Mouse (Mus musculus): ENCODE data around the gene Dok7. TPM values are rescaled to one million over a fixed set of nuclear protein-coding genes. Genes with fewer than 3 reads are reported as not detected.

The Dok7 gene
- polyA plus RNA-seq, 2 experiments, result 4.7 to 11.0 TPM

DNA sequence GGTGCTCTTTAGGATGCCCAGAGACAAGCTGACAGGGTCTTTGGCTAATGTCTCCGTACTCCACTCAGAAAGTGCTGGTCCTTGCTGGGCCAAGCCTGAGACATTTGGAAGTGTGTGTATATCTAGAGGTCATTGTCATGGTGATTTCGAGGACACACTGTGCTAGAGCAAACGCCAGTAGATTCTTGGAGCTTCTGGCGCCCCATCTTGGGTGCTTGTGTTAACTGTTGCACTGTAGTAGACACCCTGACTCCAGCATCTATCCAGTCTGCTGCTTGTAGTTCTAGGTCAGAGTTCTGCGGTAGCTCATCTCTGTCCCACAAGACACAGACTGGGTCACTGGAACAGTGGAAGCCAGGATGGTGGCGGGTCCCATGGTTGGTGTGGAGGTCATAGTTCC is 15.3 kb downstream of the Dok7 start:
- Histone ChIP-seq H3K4me1 (ENCODE audit: control insufficient read depth, insufficient read depth, low read length) (no peaks in the 10 kb centered on the region), H3K9me3 (ENCODE audit: control insufficient read depth, low read length) (no peaks in the 10 kb centered on the region), H3K4me3 (replicated peaks; ENCODE audit: low read length) (no peak overlapping the region), H3K36me3 (ENCODE audit: control insufficient read depth, insufficient read depth, low read length) (no peaks in the 10 kb centered on the region), H3K27me3 (ENCODE audit: control insufficient read depth, insufficient read depth, low read length) (no peaks in the 10 kb centered on the region), H3K27ac (replicated peaks; ENCODE audit: low read depth, low read length) (no peak overlapping the region), H3K4me2 (replicated peaks; ENCODE audit: low read depth, low read length, severe bottlenecking) (no peak overlapping the region), H3K9ac (ENCODE audit: low read depth, low read length, severe bottlenecking) (no peak overlapping the region)
- DNase-seq (ENCODE audit: low spot score) (no peak), ATAC-seq (ENCODE audit: low FRiP score, low read depth) (no peak)
- TF ChIP-seq POLR2A (IDR thresholded peaks at IDR 0.05; ENCODE audit: borderline replicate concordance, extremely low read depth, insufficient read depth, insufficient read length), result no peak
- 85% methylated on average over 6 of the region's 6 CpGs for WGBS

DNA sequence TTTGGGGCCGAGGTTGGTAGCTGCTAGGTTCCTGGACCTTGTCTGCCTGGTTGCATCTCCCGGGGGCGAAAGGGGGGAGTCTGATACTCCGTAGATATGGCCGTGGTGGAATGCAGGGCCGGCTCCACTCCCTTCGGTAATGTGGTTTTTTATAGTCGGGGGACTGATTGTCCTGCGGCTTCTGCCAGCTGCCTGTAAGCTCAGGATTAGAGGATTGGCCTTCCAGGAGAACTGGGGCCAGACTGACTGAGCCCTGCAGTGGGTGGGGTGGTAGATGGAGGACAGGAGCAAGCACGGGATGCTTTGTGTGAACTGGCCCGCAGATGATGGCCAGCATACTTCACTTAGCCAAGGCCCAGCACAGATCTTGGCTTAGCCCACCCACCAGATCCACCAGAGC is 16.7 kb downstream of the Dok7 start:
- no peak overlapping the region for H3K4me3 ChIP-seq (replicated peaks; ENCODE audit: low read length)
- H3K4me1 ChIP-seq (ENCODE audit: control insufficient read depth, insufficient read depth, low read length), result no peaks in the 10 kb centered on the region
- H3K36me3 ChIP-seq (ENCODE audit: control insufficient read depth, insufficient read depth, low read length), result no peaks in the 10 kb centered on the region
- no peak for TF ChIP-seq POLR2A (IDR thresholded peaks at IDR 0.05; ENCODE audit: borderline replicate concordance, extremely low read depth, insufficient read depth, insufficient read length)
- H3K27me3 ChIP-seq (ENCODE audit: control insufficient read depth, insufficient read depth, low read length), result no peaks in the 10 kb centered on the region
- H3K9me3 ChIP-seq (ENCODE audit: control insufficient read depth, low read length), result no peaks in the 10 kb centered on the region
- no peak overlapping the region for H3K27ac ChIP-seq (replicated peaks; ENCODE audit: low read depth, low read length)
- ATAC-seq (ENCODE audit: low FRiP score, low read depth), result no peak
- no peak for DNase-seq (ENCODE audit: low spot score)
- H3K4me2 ChIP-seq (replicated peaks; ENCODE audit: low read depth, low read length, severe bottlenecking), result no peak overlapping the region
- 66% methylated on average over 11 of the region's 11 CpGs for WGBS
- no peak overlapping the region for H3K9ac ChIP-seq (ENCODE audit: low read depth, low read length, severe bottlenecking)

DNA sequence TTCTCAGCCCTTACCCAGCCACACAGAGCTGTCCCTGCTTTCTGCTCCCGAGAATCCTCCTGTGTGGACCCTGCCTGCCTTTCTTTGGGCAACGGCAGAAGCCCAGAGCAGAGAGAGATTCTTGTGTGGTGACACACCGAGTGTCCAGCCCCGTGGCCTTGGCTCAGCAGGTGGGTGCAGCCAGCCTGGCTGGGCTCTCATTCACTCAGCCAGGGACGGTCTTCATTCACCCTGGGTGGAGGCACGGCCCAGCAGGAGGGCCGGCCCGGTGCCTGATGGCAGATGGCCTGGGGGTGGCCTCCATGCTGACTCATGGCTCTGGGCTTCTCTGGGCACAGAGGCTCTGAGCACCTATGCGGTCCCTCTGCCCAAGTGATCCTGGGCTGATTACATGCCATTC is 17.4 kb downstream of the Dok7 start:
- Histone ChIP-seq H3K27ac (replicated peaks; ENCODE audit: low read depth, low read length) (no peak overlapping the region), H3K27me3 (ENCODE audit: control insufficient read depth, insufficient read depth, low read length) (0 out of 2 replicates have a peak, but pooled peaks cover under 1% of the 10 kb centered on the region), H3K4me2 (replicated peaks; ENCODE audit: low read depth, low read length, severe bottlenecking) (no peak overlapping the region), H3K9me3 (ENCODE audit: control insufficient read depth, low read length) (no peaks in the 10 kb centered on the region), H3K4me1 (ENCODE audit: control insufficient read depth, insufficient read depth, low read length) (no peaks in the 10 kb centered on the region), H3K36me3 (ENCODE audit: control insufficient read depth, insufficient read depth, low read length) (no peaks in the 10 kb centered on the region), H3K4me3 (replicated peaks; ENCODE audit: low read length) (no peak overlapping the region), H3K9ac (ENCODE audit: low read depth, low read length, severe bottlenecking) (no peak overlapping the region)
- TF ChIP-seq POLR2A (IDR thresholded peaks at IDR 0.05; ENCODE audit: borderline replicate concordance, extremely low read depth, insufficient read depth, insufficient read length), result no peak
- ATAC-seq (ENCODE audit: low FRiP score, low read depth) (no peak), DNase-seq (ENCODE audit: low spot score) (no peak)
- WGBS, result 77% methylated on average over 9 of the region's 9 CpGs

DNA sequence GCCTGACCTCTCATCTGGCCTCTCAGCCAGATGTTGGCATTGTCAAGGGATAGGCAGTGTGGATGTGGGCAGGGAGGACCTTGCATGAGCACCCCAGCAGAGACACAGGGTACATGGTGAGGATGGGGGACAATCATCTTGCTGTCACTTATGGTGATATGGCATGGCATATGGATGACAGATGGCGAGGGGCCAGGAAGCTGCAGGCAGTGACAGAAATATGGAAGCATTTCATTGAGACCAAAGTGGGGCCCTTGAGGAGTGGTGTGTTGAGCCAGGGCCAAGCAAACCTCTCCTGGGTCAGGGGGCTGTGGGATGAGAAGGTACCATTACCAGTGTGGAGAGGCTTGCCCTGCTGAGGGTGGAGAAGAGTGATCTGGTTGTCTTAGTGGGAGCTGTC is 19.8 kb downstream of the Dok7 start:
- no peak for ATAC-seq (ENCODE audit: low FRiP score, low read depth)
- Histone ChIP-seq H3K27ac (replicated peaks; ENCODE audit: low read depth, low read length) (no peak overlapping the region), H3K4me1 (ENCODE audit: control insufficient read depth, insufficient read depth, low read length) (no peaks in the 10 kb centered on the region), H3K9me3 (ENCODE audit: control insufficient read depth, low read length) (no peaks in the 10 kb centered on the region), H3K4me2 (replicated peaks; ENCODE audit: low read depth, low read length, severe bottlenecking) (no peak overlapping the region), H3K4me3 (replicated peaks; ENCODE audit: low read length) (no peak overlapping the region), H3K27me3 (ENCODE audit: control insufficient read depth, insufficient read depth, low read length) (0 out of 2 replicates have a peak, but pooled peaks cover 8% of the 10 kb centered on the region), H3K9ac (ENCODE audit: low read depth, low read length, severe bottlenecking) (no peak overlapping the region), H3K36me3 (ENCODE audit: control insufficient read depth, insufficient read depth, low read length) (no peaks in the 10 kb centered on the region)
- 80% methylated on average over 1 of the region's 1 CpGs for WGBS
- DNase-seq (ENCODE audit: low spot score), result no peak
- no peak for TF ChIP-seq POLR2A (IDR thresholded peaks at IDR 0.05; ENCODE audit: borderline replicate concordance, extremely low read depth, insufficient read depth, insufficient read length)

DNA sequence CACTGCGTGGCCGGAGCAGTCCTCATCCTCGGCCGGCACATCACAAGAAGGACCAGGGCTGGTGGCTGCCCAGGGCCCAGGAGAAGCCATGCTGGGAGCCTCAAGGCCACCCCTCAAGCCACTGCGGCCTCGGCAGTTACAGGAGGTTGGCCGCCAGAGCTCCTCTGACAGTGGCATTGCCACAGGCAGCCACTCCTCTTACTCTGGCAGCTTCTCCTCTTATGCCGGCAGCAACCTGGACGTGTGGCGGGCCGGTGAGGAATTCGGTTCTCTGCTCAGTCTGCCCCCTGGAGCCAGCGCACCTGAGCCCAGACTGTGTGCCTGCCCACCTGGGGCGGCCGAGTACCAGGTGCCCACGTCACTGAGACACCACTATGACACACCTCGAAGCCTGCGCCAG is 22.5 kb downstream of the Dok7 start:
- TF ChIP-seq POLR2A (IDR thresholded peaks at IDR 0.05; ENCODE audit: borderline replicate concordance, extremely low read depth, insufficient read depth, insufficient read length), result no peak
- H3K4me3 ChIP-seq (replicated peaks; ENCODE audit: low read length), result no peak overlapping the region
- no peak overlapping the region for H3K4me2 ChIP-seq (replicated peaks; ENCODE audit: low read depth, low read length, severe bottlenecking)
- 0 out of 2 replicates have a peak, but pooled peaks cover 8% of the 10 kb centered on the region for H3K27me3 ChIP-seq (ENCODE audit: control insufficient read depth, insufficient read depth, low read length)
- no peaks in the 10 kb centered on the region for H3K9me3 ChIP-seq (ENCODE audit: control insufficient read depth, low read length)
- no peak overlapping the region for H3K9ac ChIP-seq (ENCODE audit: low read depth, low read length, severe bottlenecking)
- 42% methylated on average over 18 of the region's 18 CpGs for WGBS
- H3K27ac ChIP-seq (replicated peaks; ENCODE audit: low read depth, low read length), result no peak overlapping the region
- ATAC-seq (ENCODE audit: low FRiP score, low read depth), result no peak
- DNase-seq (ENCODE audit: low spot score), result no peak
- no peaks in the 10 kb centered on the region for H3K4me1 ChIP-seq (ENCODE audit: control insufficient read depth, insufficient read depth, low read length)
- H3K36me3 ChIP-seq (ENCODE audit: control insufficient read depth, insufficient read depth, low read length), result no peaks in the 10 kb centered on the region

DNA sequence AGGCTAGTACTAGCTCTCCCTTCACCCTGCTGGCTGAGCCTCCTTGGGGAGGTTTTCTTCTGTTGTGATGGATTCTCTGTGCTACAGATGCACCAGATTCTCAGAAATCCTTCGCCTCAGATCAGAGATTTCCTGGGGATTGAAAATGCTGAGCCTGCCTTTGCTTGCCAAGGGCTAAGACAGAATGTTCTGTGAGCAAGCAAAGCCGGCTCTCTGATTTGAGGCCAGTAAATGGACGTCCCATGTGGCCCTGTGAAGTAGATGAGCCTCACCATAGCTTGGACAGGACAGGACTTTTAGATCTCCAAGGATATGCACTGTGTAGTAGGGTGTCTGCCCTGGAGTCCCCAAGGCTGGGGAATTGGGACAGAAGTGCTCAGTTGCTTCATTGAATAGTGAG is 28.3 kb downstream of the Dok7 start:
- Histone ChIP-seq H3K27me3 (ENCODE audit: control insufficient read depth, insufficient read depth, low read length) (no peaks in the 10 kb centered on the region), H3K9ac (ENCODE audit: low read depth, low read length, severe bottlenecking) (no peak overlapping the region), H3K36me3 (ENCODE audit: control insufficient read depth, insufficient read depth, low read length) (no peaks in the 10 kb centered on the region), H3K4me2 (replicated peaks; ENCODE audit: low read depth, low read length, severe bottlenecking) (no peak overlapping the region), H3K4me3 (replicated peaks; ENCODE audit: low read length) (no peak overlapping the region), H3K9me3 (ENCODE audit: control insufficient read depth, low read length) (no peaks in the 10 kb centered on the region), H3K4me1 (ENCODE audit: control insufficient read depth, insufficient read depth, low read length) (no peaks in the 10 kb centered on the region), H3K27ac (replicated peaks; ENCODE audit: low read depth, low read length) (no peak overlapping the region)
- DNase-seq (ENCODE audit: low spot score) (no peak), ATAC-seq (ENCODE audit: low FRiP score, low read depth) (no peak)
- WGBS, result 69% methylated on average over 3 of the region's 3 CpGs
- no peak for TF ChIP-seq POLR2A (IDR thresholded peaks at IDR 0.05; ENCODE audit: borderline replicate concordance, extremely low read depth, insufficient read depth, insufficient read length)
